Mouse (Mus musculus) gastrocnemius, adult 2 months (tissue): Measurements from ENCODE around the gene Abhd16a. TPM values are rescaled to one million over a fixed set of nuclear protein-coding genes. Genes with fewer than 3 reads are reported as not detected.

ENCODE experiments used
- DNase-seq: peaks from one replicate; pipeline ENCODE4 v3.0.0; 2022
- H3K27ac ChIP-seq: fragments of 200-600 bp; 2 replicates; pipeline ENCODE4 v1.8.1; 2022; ENCODE audit warnings: mild to moderate bottlenecking
- H3K4me3 ChIP-seq: fragments of 200-600 bp; 2 replicates; pipeline ENCODE4 v1.8.1; 2022; ENCODE audit warnings: mild to moderate bottlenecking, moderate library complexity
- CTCF ChIP-seq: fragments of 200-600 bp; IDR thresholded peaks from 2 replicates; pipeline ENCODE4 v1.8.1; 2022; ENCODE audit warnings: antibody characterized with exemption, mild to moderate bottlenecking, moderate library complexity
- intact Hi-C: fragments of 180-260 bp; cut with DNase I; formaldehyde crosslinking; loops from one replicate; pipeline ENCODE4 v1.15.1; 2025
- total RNA-seq, 2 experiments: library from RNA; stranded (reverse); gene quantifications; 2 replicates each; pipeline ENCODE4 v1.2.3; 2021

The Abhd16a gene
- total RNA-seq, 2 experiments from 2014 or later: 74.2 to 99.7 TPM

DNA sequence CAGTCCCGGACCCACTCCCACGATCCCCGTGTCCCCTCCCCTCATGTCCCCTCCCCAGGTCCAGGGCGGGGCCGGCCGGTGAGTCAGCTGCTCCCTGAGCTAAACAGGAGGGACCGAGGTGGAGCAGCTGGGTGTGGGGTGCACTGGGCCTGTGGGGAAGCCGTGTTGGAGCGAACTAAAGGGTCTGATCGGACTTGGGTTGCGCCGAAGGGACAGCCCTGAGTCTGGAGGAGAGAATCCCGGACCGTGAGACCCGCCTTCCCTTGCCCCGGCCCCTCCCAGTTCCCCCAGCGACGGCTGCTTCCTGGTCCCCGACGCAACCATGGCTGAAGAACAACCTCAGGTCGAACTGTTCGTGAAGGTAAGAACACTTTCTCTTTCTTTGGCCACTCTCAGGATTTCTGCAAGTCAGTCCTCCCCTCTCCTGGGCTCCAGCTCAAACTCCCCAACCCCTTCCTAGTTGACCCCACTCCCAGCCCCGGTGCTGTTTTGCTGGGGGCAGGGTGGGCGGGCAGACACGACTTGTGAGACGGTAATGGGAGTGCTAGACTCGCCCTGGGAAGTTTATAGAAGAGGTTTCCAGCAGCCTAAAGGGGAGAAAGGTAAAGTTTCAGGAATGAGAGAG, 38.8 kb upstream of the Abhd16a start:
- peak; percentile 82 for DNase-seq
- H3K27ac ChIP-seq: peak overlapping the region; percentile 91
- no peak for TF ChIP-seq CTCF
- peak overlapping the region; percentile 82 for H3K4me3 ChIP-seq
- intact Hi-C loops: no loop called here

- DNase-seq: peak; percentile 69
- intact Hi-C loops: no loop called here
- Histone ChIP-seq H3K4me3 (peak overlapping the region; percentile 82), H3K27ac (peak overlapping the region; percentile 91)
- no peak for TF ChIP-seq CTCF
These were observed 37.6 kb upstream of the Abhd16a start for GRCm38 (mm10) chr17:35051156-35052086.

DNA sequence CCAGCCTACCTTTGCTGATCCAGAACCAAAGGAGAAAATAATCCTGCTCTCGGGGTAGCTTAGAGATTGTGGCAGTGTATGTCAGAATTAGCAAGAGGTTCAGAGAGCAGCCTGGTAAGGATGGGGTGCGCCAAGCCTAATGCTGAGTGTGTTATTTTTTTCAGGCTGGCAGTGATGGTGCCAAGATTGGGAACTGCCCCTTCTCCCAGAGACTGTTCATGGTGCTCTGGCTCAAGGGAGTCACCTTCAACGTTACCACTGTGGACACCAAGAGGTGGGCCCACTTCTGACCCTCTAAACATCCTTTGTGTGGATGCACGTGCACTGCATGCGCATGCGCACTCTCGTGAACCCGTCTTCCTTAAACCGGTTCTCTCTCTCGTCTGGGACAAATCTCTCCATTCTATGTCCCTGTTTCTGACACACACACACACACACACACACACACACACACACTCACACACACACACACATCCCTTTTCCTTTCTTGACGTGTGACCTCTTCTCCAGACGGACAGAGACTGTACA, 36.7 kb upstream of the Abhd16a start:
- peak overlapping the region; percentile 91 for H3K27ac ChIP-seq
- intact Hi-C loops: no loop called here
- DNase-seq: no peak
- TF ChIP-seq CTCF: no peak
- H3K4me3 ChIP-seq: peak overlapping the region; percentile 82

DNA sequence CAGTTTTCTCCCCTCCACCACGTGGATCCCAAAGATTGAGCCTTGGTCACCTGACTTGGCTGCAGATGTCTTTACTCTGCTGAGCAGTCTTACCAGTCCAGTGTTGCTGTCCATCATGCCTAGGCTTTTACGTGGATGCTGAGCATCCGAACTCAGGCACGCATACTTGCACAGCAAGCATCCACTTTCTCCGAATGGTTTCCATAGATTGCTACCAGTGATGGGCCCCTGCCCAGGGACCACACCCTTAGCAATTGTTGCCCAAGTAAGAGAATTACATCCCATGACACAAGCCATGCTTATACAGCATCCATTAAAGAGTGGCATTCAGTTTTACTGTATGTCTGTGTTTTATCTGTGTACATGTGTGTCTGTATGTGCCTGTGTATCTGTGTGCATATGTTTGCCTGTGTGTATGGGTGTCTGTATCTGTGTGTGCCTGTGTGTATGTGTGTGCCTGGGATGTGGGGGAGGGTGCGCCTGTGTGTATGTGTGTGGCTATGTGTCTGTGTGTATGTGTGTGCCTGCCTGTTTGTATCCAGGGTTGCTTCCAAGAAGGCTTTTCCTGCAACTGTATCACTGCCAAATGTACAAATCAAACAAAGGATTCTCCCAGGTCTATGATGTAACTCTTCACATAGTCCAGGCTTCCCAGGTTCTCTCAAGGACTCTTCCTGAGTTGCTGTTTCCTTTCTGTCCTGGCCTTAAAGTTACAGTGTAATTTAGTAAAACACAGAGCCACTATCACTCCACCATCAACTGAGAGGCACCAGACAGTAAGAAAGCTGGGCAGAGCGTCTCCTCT, 33.2 kb upstream of the Abhd16a start:
- TF ChIP-seq CTCF: no peak
- DNase-seq: no peak
- Histone ChIP-seq H3K27ac (no peak overlapping the region), H3K4me3 (no peak overlapping the region)
- intact Hi-C loops: no loop called here

- TF ChIP-seq CTCF: no peak
- intact Hi-C loops: no loop called here
These were observed 32.0 kb upstream of the Abhd16a start for GRCm38 (mm10) chr17:35057090-35057489.

GRCm38 (mm10) chr17:35058316-35058715, 30.7 kb upstream of the Abhd16a start:
- intact Hi-C loops: loop anchor here (2.0 kb wide), 1 partner anchor 38 kb away; no protein-coding TSS in a partner anchor
- no peak for DNase-seq
- H3K4me3 ChIP-seq: peak overlapping the region; percentile 86
- TF ChIP-seq CTCF: no peak
- peak overlapping the region; percentile 91 for H3K27ac ChIP-seq

More at GRCm38 (mm10) chr17:35057090-35057489, 32.0 kb upstream of the Abhd16a start:
- no peak overlapping the region for H3K4me3 ChIP-seq
- no peak overlapping the region for H3K27ac ChIP-seq
- DNase-seq: no peak

DNA sequence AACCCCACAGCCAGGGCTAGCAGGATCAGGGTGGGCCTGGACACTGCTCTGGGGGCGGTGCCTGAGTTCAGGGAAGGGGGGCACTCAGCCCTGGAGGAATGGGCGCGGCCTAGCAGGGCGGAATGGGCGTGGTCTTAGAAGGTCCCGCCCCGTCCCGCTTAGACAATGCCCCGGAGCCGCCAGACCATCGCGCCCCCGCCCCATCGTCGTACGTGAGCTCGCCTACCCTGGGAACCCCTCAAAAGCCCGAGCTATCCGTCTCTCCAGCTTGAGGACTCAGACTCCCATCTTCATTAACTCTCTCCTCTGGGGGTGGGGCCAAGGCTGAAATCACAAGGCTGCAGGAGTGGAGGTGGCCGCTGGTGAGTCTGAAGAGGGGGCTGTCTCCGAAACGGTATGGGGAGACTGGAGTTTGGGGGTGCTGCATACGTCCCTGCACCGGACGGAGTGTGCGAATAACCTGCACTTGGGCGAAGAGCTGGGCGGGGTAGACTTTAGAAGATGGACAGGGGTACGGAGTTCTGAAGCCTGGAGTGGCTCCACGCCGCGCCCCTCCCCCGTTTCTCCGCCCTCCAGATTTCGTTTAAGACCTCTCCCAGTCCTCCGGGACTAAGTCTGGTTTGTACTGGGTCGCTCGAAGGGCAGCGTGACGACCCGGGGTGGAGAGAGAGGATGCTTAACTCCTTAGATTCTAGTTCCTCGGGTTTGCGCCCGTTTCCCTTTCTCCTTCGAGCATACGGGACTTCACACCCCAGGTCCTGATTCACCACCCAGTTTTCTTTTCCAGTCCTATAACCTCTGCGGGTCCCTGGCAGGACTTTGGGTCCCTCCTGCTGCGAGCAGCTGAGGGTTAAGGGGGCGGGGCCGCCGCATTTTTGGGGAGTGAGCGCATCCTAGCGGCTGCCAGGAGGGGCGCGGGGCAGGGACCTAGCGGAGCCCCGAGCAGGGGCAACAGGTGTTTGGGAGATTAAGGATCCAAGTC, 29.9 kb upstream of the Abhd16a start, which contains the start of gene Ddah2:
Gene Ddah2, plus strand, starts transcription at position 125 of the 982 bp plus-strand sequence.
- TF ChIP-seq CTCF: peak; percentile 72
- DNase-seq: peak; percentile 92
- H3K4me3 ChIP-seq: peak within 1 kb of the TSS; percentile 86
- intact Hi-C loops: loop anchor here (2.0 kb wide), 1 partner anchor 38 kb away; no protein-coding TSS in a partner anchor
- H3K27ac ChIP-seq: peak within 1 kb of the TSS; percentile 91

DNA sequence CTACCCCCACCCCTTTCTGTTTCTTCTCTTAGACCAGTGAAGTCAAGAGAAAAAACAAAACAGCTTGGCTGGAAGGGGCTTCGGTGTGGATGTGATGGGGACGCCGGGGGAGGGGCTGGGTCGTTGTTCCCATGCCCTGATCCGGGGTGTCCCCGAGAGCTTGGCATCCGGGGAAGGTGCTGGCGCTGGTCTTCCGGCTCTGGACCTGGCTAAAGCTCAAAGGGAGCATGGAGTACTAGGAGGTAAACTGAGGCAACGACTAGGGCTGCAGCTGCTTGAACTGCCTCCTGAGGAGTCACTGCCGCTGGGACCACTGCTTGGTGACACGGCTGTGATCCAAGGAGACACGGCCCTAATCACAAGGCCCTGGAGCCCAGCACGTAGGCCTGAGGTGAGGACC, 29.0 kb upstream of the Abhd16a start:
- no peak for TF ChIP-seq CTCF
- Histone ChIP-seq H3K4me3 (peak overlapping the region; percentile 86), H3K27ac (peak overlapping the region; percentile 91)
- DNase-seq: no peak
- intact Hi-C loops: no loop called here

DNA sequence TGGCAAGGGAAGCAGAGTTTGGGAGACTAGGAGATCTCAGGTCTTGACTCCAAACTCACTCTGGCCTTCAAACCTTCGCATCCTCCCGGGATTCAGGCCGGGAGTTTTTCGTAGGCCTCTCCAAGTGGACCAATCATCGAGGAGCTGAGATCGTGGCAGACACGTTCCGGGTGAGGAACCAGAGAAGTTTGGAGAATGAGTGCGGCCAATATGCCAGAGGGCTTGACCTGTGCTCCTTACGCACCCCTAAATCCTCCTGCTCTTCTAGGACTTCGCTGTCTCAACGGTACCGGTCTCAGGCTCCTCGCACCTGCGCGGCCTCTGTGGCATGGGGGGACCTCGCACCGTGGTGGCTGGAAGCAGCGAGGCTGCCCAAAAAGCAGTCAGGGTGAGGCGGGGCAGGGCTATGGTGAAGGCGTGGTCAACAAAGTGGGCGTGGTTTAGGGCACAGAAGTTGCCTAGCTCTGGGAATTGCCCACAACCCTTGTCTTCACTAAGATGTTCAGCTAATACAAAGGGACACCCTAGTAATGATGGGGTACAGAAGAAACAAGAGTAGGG, 28.2 kb upstream of the Abhd16a start:
- H3K4me3 ChIP-seq: peak overlapping the region; percentile 86

DNA sequence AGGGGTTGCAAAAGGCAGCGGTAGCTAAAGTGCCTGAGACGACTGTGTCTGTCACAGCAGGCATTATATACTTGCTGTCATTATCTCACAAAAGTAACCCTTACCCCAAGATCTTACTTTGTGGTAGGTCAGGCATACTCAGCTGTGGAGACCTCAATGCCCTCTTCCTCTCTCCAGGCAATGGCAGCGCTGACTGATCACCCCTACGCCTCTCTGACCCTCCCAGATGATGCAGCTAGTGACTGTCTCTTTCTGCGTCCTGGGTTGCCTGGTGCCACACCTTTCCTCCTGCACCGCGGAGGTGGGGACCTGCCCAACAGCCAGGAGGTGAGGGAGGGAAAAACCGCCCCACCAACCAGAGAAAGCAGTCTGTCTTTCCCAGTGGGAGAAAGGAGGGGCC, 27.8 kb upstream of the Abhd16a start:
- intact Hi-C loops: no loop called here
- no peak for TF ChIP-seq CTCF
- no peak overlapping the region for H3K4me3 ChIP-seq
- no peak for DNase-seq
- H3K27ac ChIP-seq: no peak overlapping the region

More for the DNA sequence above, 28.2 kb upstream of the Abhd16a start:
- TF ChIP-seq CTCF: no peak
- DNase-seq: peak; percentile 64
- H3K27ac ChIP-seq: peak overlapping the region; percentile 91
- intact Hi-C loops: no loop called here

DNA sequence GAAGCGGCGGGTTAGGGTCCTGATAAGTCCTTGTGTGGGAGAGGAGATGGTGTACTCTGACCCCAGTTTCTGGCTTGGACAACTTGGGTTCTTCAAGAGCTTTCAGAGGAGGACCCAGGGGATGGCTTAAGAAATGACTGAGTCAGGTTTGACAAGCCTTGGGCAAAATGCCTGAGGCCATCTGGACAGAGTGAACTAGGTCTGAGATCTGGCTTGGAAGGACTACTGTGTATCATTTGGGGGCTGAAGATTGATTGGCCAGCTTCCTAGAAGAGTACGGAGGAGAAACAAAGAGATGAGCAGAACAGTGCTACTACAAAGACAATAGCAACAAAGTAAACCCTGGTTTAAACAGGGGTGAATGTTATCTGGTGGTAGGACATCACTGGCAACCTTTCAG, 25.6 kb upstream of the Abhd16a start:
- intact Hi-C loops: no loop called here
- no peak for TF ChIP-seq CTCF
- no peak overlapping the region for H3K27ac ChIP-seq
- no peak overlapping the region for H3K4me3 ChIP-seq
- peak; percentile 34 for DNase-seq
